Mouse (Mus musculus): Measurements from ENCODE around the gene Mcm10.
A peak's percentile ranks its signal among the peaks of the same experiment; 100 is the strongest.

The Mcm10 gene

GRCm38 (mm10) chr2:5032665-5033064 is 20.1 kb upstream of the Mcm10 start:
- DNase-seq = no peak

- no peak for DNase-seq
These were observed 18.6 kb upstream of the Mcm10 start for GRCm38 (mm10) chr2:5031215-5031614.

GRCm38 (mm10) chr2:5029808-5030207 is 17.2 kb upstream of the Mcm10 start:
- no peak for DNase-seq

GRCm38 (mm10) chr2:5028047-5028446 is 15.5 kb upstream of the Mcm10 start:
- DNase-seq = no peak

- DNase-seq = no peak
These were observed 14.5 kb upstream of the Mcm10 start for GRCm38 (mm10) chr2:5027057-5027456.

GRCm38 (mm10) chr2:5025162-5025733 is 12.7 kb upstream of the Mcm10 start:
- DNase-seq = peak; percentile 38

GRCm38 (mm10) chr2:5023699-5024399 is 11.3 kb upstream of the Mcm10 start:
- DNase-seq = no peak

- no peak for DNase-seq
These were observed 10.7 kb upstream of the Mcm10 start for GRCm38 (mm10) chr2:5023275-5023674.

GRCm38 (mm10) chr2:5019708-5020107 is 7.1 kb upstream of the Mcm10 start:
- DNase-seq = no peak

- DNase-seq = no peak
These were observed 4.3 kb upstream of the Mcm10 start for GRCm38 (mm10) chr2:5016922-5017321.

- DNase-seq = no peak
These were observed 2.9 kb upstream of the Mcm10 start for GRCm38 (mm10) chr2:5015527-5015926.

GRCm38 (mm10) chr2:5014616-5015015 is 2.0 kb upstream of the Mcm10 start:
- DNase-seq = peak; percentile 21

- no peak for DNase-seq
These were observed 597 bp downstream of the Mcm10 start for GRCm38 (mm10) chr2:5011898-5012490.

GRCm38 (mm10) chr2:5007107-5007506 is 5.5 kb downstream of the Mcm10 start:
- DNase-seq = no peak

GRCm38 (mm10) chr2:5001266-5001665 is 11.3 kb downstream of the Mcm10 start:
- DNase-seq = no peak

- DNase-seq = no peak
These were observed 13.7 kb downstream of the Mcm10 start for GRCm38 (mm10) chr2:4998905-4999304.

- DNase-seq = no peak
These were observed 16.2 kb downstream of the Mcm10 start for GRCm38 (mm10) chr2:4996421-4996824.

- DNase-seq = no peak
These were observed 16.9 kb downstream of the Mcm10 start for GRCm38 (mm10) chr2:4995646-4996045.

GRCm38 (mm10) chr2:4994436-4994835 is 18.2 kb downstream of the Mcm10 start:
- DNase-seq = no peak

- no peak for DNase-seq
These were observed 19.0 kb downstream of the Mcm10 start for GRCm38 (mm10) chr2:4993584-4993983.

- DNase-seq = no peak
These were observed 23.7 kb downstream of the Mcm10 start for GRCm38 (mm10) chr2:4988826-4989424.

- no peak for DNase-seq
These were observed 25.0 kb downstream of the Mcm10 start for GRCm38 (mm10) chr2:4987388-4988180.

- no peak for DNase-seq
These were observed 25.8 kb downstream of the Mcm10 start for GRCm38 (mm10) chr2:4986798-4987197.

Measured in liver (tissue).